Mouse (Mus musculus) liver, adult 2 months (tissue): ENCODE results near the gene Crhr1. TPM values are rescaled to one million over a fixed set of nuclear protein-coding genes. Genes with fewer than 3 reads are reported as not detected.

Source experiments
- DNase-seq: peaks from one replicate; pipeline ENCODE4 v3.0.0-alpha.2; 2011; ENCODE audit warnings: low read depth, low spot score; ENCODE audit errors: extremely low read depth
- H3K27ac ChIP-seq: fragments of 200-500 bp; replicated peaks from 2 replicates; pipeline ENCODE4 v1.5.1; 2012; ENCODE audit warnings: low read depth, mild to moderate bottlenecking, control low read depth, inconsistent platforms, low read length; ENCODE audit not compliant: insufficient read depth
- H3K27me3 ChIP-seq: fragments of 200-500 bp; 2 replicates; pipeline ENCODE4 v1.6.1; 2012; ENCODE audit warnings: mild to moderate bottlenecking, moderate library complexity, low read length, inconsistent platforms; ENCODE audit not compliant: control insufficient read depth, insufficient read depth
- H3K36me3 ChIP-seq: fragments of 200-500 bp; 2 replicates; pipeline ENCODE4 v1.6.1; 2012; ENCODE audit warnings: low read length, inconsistent platforms; ENCODE audit not compliant: control insufficient read depth, insufficient read depth
- H3K4me1 ChIP-seq: fragments of 200-500 bp; 2 replicates; pipeline ENCODE4 v1.6.1; 2011; ENCODE audit warnings: low read length; ENCODE audit not compliant: control insufficient read depth, insufficient read depth
- H3K4me3 ChIP-seq: fragments of 200-500 bp; 2 replicates; pipeline ENCODE4 v1.5.1; 2011; ENCODE audit warnings: low read depth, mild to moderate bottlenecking, control low read depth, low read length, moderate library complexity; ENCODE audit not compliant: insufficient read depth
- H3K79me2 ChIP-seq: fragments of 200-500 bp; 2 replicates; pipeline ENCODE4 v1.6.1; 2012; ENCODE audit warnings: inconsistent platforms, mild to moderate bottlenecking, low read length, moderate library complexity; ENCODE audit not compliant: control insufficient read depth, insufficient read depth
- H3K9ac ChIP-seq: fragments of 200-500 bp; 2 replicates; pipeline ENCODE4 v1.6.1; 2012; ENCODE audit warnings: low read depth, mild to moderate bottlenecking, control low read depth, inconsistent platforms, low read length
- CTCF ChIP-seq: fragments of 200-500 bp; IDR thresholded peaks from 2 replicates; pipeline ENCODE4 v1.5.1; 2011; ENCODE audit warnings: low read depth, low read length, control low read depth
- POLR2A ChIP-seq: fragments of 200-500 bp; IDR thresholded peaks from 2 replicates; pipeline ENCODE4 v1.6.1; 2011; ENCODE audit warnings: low read length, control low read depth; ENCODE audit not compliant: insufficient read depth; ENCODE audit errors: extremely low read depth
- WGBS: fragments of 180-500 bp; shearing (Covaris S2); methylation state at CpG from one replicate; pipeline ENCODE4 v1.1.7; 2018; 5-methylcytosine and 5-hydroxymethylcytosine counted together
- polyA plus RNA-seq: library from polyadenylated mRNA; depleted of rRNA; stranded (reverse); fragments of >200 nt; gene quantifications from 2 replicates; pipeline ENCODE4 v1.2.3, GENCODE M21; 2012
- total RNA-seq: library from RNA; depleted of rRNA; stranded (reverse); fragments of >200 nt; gene quantifications from 2 replicates; pipeline ENCODE4 v1.2.3, GENCODE M21; 2014

Crhr1 gene
- total and polyA plus RNA-seq, 2 experiments = 0.04 TPM; not detected in 1

GRCm38 (mm10) chr11:104144930-104145329 is 12.3 kb downstream of the Crhr1 start:
- H3K79me2 ChIP-seq = no peaks in the 10 kb centered on the region
- no peak for DNase-seq
- TF ChIP-seq CTCF (no peak), POLR2A (no peak)
- H3K27me3 ChIP-seq = no peaks in the 10 kb centered on the region
- H3K36me3 ChIP-seq = no peaks in the 10 kb centered on the region
- no peak overlapping the region for H3K27ac ChIP-seq
- WGBS = 97% methylated on average over 1 of the region's 1 CpGs
- no peak overlapping the region for H3K4me3 ChIP-seq
- H3K9ac ChIP-seq = no peak overlapping the region
- no peaks in the 10 kb centered on the region for H3K4me1 ChIP-seq

GRCm38 (mm10) chr11:104148787-104149186 is 16.1 kb downstream of the Crhr1 start:
- 84% methylated on average over 7 of the region's 7 CpGs for WGBS
- Histone ChIP-seq H3K36me3 (no peaks in the 10 kb centered on the region), H3K9ac (no peak overlapping the region), H3K27ac (no peak overlapping the region), H3K27me3 (no peaks in the 10 kb centered on the region; the same call in 1 of the 2 replicates), H3K79me2 (no peaks in the 10 kb centered on the region), H3K4me1 (peaks cover 6% of the 10 kb centered on the region), H3K4me3 (no peak overlapping the region)
- TF ChIP-seq CTCF = no peak
- TF ChIP-seq POLR2A = no peak
- no peak for DNase-seq

DNA sequence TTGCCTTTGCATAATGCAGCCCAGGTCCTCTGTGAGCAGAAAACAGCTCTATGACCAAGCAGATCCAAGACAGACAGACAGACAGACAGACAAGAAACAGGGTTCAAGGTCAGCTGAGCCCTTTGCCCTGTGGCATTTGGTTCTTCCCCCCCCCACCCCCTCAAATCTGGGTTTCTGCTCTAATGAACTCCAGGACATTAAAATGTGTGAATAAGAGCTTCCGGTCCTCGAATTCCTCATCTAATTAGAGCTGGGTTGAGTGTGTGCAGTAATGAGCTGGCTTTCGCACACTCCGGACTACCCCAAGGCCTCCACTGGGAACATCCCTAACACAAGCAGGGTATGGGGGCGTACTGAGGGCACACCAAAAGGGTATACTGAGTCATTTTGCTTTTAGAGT is 18.3 kb downstream of the Crhr1 start:
- 86% methylated on average over 5 of the region's 5 CpGs for WGBS
- peak; percentile 5 for DNase-seq

GRCm38 (mm10) chr11:104154332-104154731 is 21.7 kb downstream of the Crhr1 start:
- Histone ChIP-seq H3K4me3 (no peak overlapping the region), H3K27me3 (no peaks in the 10 kb centered on the region; the same call in 1 of the 2 replicates), H3K79me2 (no peaks in the 10 kb centered on the region), H3K9ac (no peak overlapping the region), H3K4me1 (peaks cover 6% of the 10 kb centered on the region), H3K27ac (no peak overlapping the region), H3K36me3 (no peaks in the 10 kb centered on the region)
- DNase-seq = no peak
- 75% methylated on average over 4 of the region's 4 CpGs for WGBS
- TF ChIP-seq CTCF (no peak), POLR2A (no peak)

More for the DNA sequence above, 18.3 kb downstream of the Crhr1 start:
- Histone ChIP-seq H3K4me3 (no peak overlapping the region), H3K9ac (no peak overlapping the region), H3K27ac (no peak overlapping the region), H3K4me1 (peaks cover 6% of the 10 kb centered on the region), H3K79me2 (no peaks in the 10 kb centered on the region), H3K27me3 (no peaks in the 10 kb centered on the region; the same call in 1 of the 2 replicates), H3K36me3 (no peaks in the 10 kb centered on the region)
- TF ChIP-seq POLR2A (no peak), CTCF (no peak)

DNA sequence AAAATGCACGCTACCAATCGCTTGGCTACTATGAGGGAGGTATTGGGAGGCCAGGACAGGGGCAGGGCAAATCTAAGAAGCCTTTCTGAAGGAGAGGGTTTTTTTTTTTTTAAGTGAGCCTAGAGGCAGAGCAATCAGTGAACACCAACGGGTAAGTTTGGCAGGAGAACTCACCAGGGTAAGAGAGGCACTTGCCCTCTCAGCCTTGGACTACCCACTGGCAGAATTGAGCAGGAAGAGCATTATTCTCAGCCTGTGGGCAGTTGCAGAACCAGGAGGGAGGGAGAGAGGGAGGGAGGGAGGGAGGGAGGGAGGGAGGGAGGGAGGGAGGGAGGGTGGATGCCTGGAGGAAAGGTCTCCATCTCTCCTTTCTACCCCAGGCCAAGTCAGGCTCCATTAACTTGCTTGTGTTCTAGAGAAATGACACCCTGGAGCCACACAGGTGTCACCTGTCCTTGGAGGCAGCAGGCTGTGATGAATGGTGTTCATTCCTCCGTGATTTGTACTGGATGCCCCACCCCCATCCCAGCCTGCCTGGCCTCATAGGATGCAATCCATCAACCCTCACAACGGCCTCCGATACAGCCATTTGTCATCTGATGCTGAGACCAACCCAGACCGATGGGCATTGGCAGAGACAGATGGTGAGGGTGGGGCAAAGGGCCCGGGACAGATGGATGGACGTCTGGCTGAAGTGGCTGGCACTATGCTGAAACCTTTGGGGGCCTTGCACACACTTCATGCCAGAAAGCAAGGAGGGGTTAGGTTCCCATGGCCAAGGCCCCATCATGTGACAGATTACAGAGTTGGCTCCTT is 22.4 kb downstream of the Crhr1 start:
- Histone ChIP-seq H3K27ac (no peak overlapping the region), H3K4me1 (peaks cover 6% of the 10 kb centered on the region), H3K79me2 (no peaks in the 10 kb centered on the region), H3K4me3 (no peak overlapping the region), H3K36me3 (no peaks in the 10 kb centered on the region), H3K27me3 (no peaks in the 10 kb centered on the region; the same call in 1 of the 2 replicates), H3K9ac (no peak overlapping the region)
- 59% methylated on average over 9 of the region's 9 CpGs for WGBS
- TF ChIP-seq CTCF (no peak), POLR2A (no peak)
- DNase-seq = no peak

GRCm38 (mm10) chr11:104155899-104156298 is 23.2 kb downstream of the Crhr1 start:
- Histone ChIP-seq H3K27me3 (no peaks in the 10 kb centered on the region; the same call in 1 of the 2 replicates), H3K4me3 (no peak overlapping the region), H3K4me1 (peaks cover 6% of the 10 kb centered on the region), H3K27ac (no peak overlapping the region), H3K9ac (no peak overlapping the region), H3K79me2 (no peaks in the 10 kb centered on the region), H3K36me3 (no peaks in the 10 kb centered on the region)
- TF ChIP-seq CTCF (no peak), POLR2A (no peak)
- DNase-seq = no peak
